Mouse (Mus musculus) cerebellum, adult 2 months (tissue): ENCODE measurements around the gene Pdia4.
A peak's percentile ranks its signal among the peaks of the same experiment; 100 is the strongest.

ENCODE experiments used
- CTCF ChIP-seq: fragments of 200-500 bp; IDR thresholded peaks from 2 replicates; pipeline ENCODE4 v1.5.1; 2011; ENCODE audit warnings: low read depth, mild to moderate bottlenecking, control low read depth, low read length, moderate library complexity, borderline replicate concordance; ENCODE audit not compliant: insufficient read depth
- POLR2A ChIP-seq: fragments of 200-500 bp; IDR thresholded peaks from 2 replicates; pipeline ENCODE4 v1.6.1; 2011; ENCODE audit warnings: low read length, control low read depth, borderline replicate concordance; ENCODE audit not compliant: insufficient read depth

- no peak for TF ChIP-seq POLR2A
- peak; percentile 64; the same call in 1 of the 2 replicates for TF ChIP-seq CTCF
These were observed 14.2 kb downstream of the Pdia4 start for GRCm38 (mm10) chr6:47799079-47799478.
